Mouse (Mus musculus) right cerebral cortex, adult 18-20 months (tissue): ENCODE measurements around the gene Igf2bp1.
"Not testable (repeated sequence)": the region's sequence is repeated elsewhere in the genome, so short reads cannot be mapped to it uniquely, and the experiment has no call there.

Experiments used
- DNase-seq: peaks from one replicate; pipeline ENCODE4 v3.0.0; 2022; ENCODE audit warnings: mixed read lengths

The Igf2bp1 gene

GRCm38 (mm10) chr11:95957407-95957806 lies 48.3 kb downstream of the Igf2bp1 start:
- no peak for DNase-seq

- DNase-seq, result no peak
Observed at GRCm38 (mm10) chr11:95953313-95953712, 52.4 kb downstream of the Igf2bp1 start.

GRCm38 (mm10) chr11:95945838-95946472 lies 59.8 kb downstream of the Igf2bp1 start:
- DNase-seq, result no peak

GRCm38 (mm10) chr11:95939828-95940507 lies 65.8 kb downstream of the Igf2bp1 start:
- DNase-seq, result no peak

GRCm38 (mm10) chr11:95936409-95936808 lies 69.3 kb downstream of the Igf2bp1 start:
- no peak for DNase-seq

GRCm38 (mm10) chr11:95932168-95932567 lies 73.6 kb downstream of the Igf2bp1 start:
- DNase-seq, result not testable (repeated sequence)

GRCm38 (mm10) chr11:95926398-95926797 lies 79.3 kb downstream of the Igf2bp1 start:
- no peak for DNase-seq

GRCm38 (mm10) chr11:95925976-95926375 lies 79.8 kb downstream of the Igf2bp1 start:
- DNase-seq, result no peak

GRCm38 (mm10) chr11:95924215-95924614 lies 81.5 kb downstream of the Igf2bp1 start:
- no peak for DNase-seq

GRCm38 (mm10) chr11:95923477-95923876 lies 82.3 kb downstream of the Igf2bp1 start:
- not testable (repeated sequence) for DNase-seq

GRCm38 (mm10) chr11:95921991-95922621 lies 83.6 kb downstream of the Igf2bp1 start:
- DNase-seq, result no peak

- no peak for DNase-seq
Observed at GRCm38 (mm10) chr11:95916426-95916825, 89.3 kb downstream of the Igf2bp1 start.

GRCm38 (mm10) chr11:95915006-95915710 lies 90.6 kb downstream of the Igf2bp1 start:
- no peak for DNase-seq

GRCm38 (mm10) chr11:95914571-95914991 lies 91.2 kb downstream of the Igf2bp1 start, which contains the start of gene B4galnt2:
TSS of gene B4galnt2 (minus strand) at chr11:95914891.
- DNase-seq, result peak; percentile 30

- no peak for DNase-seq
Observed at GRCm38 (mm10) chr11:95913959-95914566, 91.7 kb downstream of the Igf2bp1 start.

- no peak for DNase-seq
Observed at GRCm38 (mm10) chr11:95911579-95911978, 94.2 kb downstream of the Igf2bp1 start.

GRCm38 (mm10) chr11:95907805-95908524 lies 97.8 kb downstream of the Igf2bp1 start:
- DNase-seq, result no peak
